Mouse (Mus musculus) stomach, embryonic 16.5 days (tissue): ENCODE measurements around the gene Rhox2e. TPM values are rescaled to one million over a fixed set of nuclear protein-coding genes. Genes with fewer than 3 reads are reported as not detected.
"Not testable (repeated sequence)": the region's sequence is repeated elsewhere in the genome, so short reads cannot be mapped to it uniquely, and the experiment has no call there.

Source experiments
- ATAC-seq: fragments of 200-750 bp; cut with Nextera tagmentation; 2 replicates; pipeline ENCODE4 v1.8.0; 2017; ENCODE audit warnings: moderate number of reproducible peaks, moderate TSS enrichment; ENCODE audit not compliant: insufficient read depth, low FRiP score
- H3K27ac ChIP-seq: fragments of 300-500 bp; sonication (generic); 2 replicates; pipeline ENCODE4 v1.5.1; 2014; ENCODE audit warnings: low read length
- H3K27me3 ChIP-seq: fragments of 300-500 bp; sonication (generic); 2 replicates; pipeline ENCODE4 v1.6.1; 2014; ENCODE audit warnings: low read length, control low read depth, mixed read lengths; ENCODE audit not compliant: control insufficient read depth, insufficient read depth
- H3K36me3 ChIP-seq: fragments of 300-500 bp; sonication (generic); 2 replicates; pipeline ENCODE4 v1.6.1; 2014; ENCODE audit warnings: low read length; ENCODE audit not compliant: control insufficient read depth, insufficient read depth
- H3K4me1 ChIP-seq: fragments of 300-500 bp; sonication (generic); 2 replicates; pipeline ENCODE4 v1.6.1; 2014; ENCODE audit warnings: low read length, control low read depth, mixed read lengths; ENCODE audit not compliant: control insufficient read depth, insufficient read depth
- H3K4me2 ChIP-seq: fragments of 300-500 bp; sonication (generic); 2 replicates; pipeline ENCODE4 v1.6.1; 2014; ENCODE audit warnings: low read depth, low read length, mixed read lengths
- H3K4me3 ChIP-seq: fragments of 300-500 bp; sonication (generic); replicated peaks from 2 replicates; pipeline ENCODE4 v1.5.1; 2014; ENCODE audit warnings: mild to moderate bottlenecking, low read length
- H3K9ac ChIP-seq: fragments of 300-500 bp; sonication (generic); 2 replicates; pipeline ENCODE4 v1.6.1; 2014; ENCODE audit warnings: low read length
- H3K9me3 ChIP-seq: fragments of 300-500 bp; sonication (generic); replicated peaks from 2 replicates; pipeline ENCODE4 v1.6.1; 2016; ENCODE audit warnings: low read length, control low read depth; ENCODE audit not compliant: control insufficient read depth
- WGBS: fragments of 180-500 bp; shearing (Covaris S2); extraction: QIAGEN DNeasy Blood & Tissue Kit; methylation state at CpG from one replicate; pipeline ENCODE4 v1.1.7; 2014; 5-methylcytosine and 5-hydroxymethylcytosine counted together
- polyA plus RNA-seq: library from polyadenylated mRNA; unstranded; fragments of >200 nt; fragmentation: Nextera tagmentation; extraction: Ambion mirVana; gene quantifications from 2 replicates; pipeline ENCODE4 v1.2.1, GENCODE M21; 2015

The Rhox2e gene
- not detected in 2 replicates for polyA plus RNA-seq

GRCm38 (mm10) chrX:37530152-37530551 is at the start of gene Rhox2e:
Gene Rhox2e (plus strand): TSS chrX:37530452.
- H3K4me3 ChIP-seq, H3K27me3 ChIP-seq, H3K27ac ChIP-seq, H3K9ac ChIP-seq, H3K36me3 ChIP-seq, H3K4me1 ChIP-seq, H3K9me3 ChIP-seq, H3K4me2 ChIP-seq, ATAC-seq: not testable (repeated sequence)
- WGBS = 81% methylated on average over 2 of the region's 8 CpGs

GRCm38 (mm10) chrX:37514059-37514458 is 16.2 kb upstream of the Rhox2e start, which contains the start of gene Rhox4d:
Gene Rhox4d (plus strand): TSS chrX:37514359.
- H3K27ac ChIP-seq, H3K9me3 ChIP-seq, H3K4me1 ChIP-seq, H3K4me2 ChIP-seq, H3K9ac ChIP-seq, H3K36me3 ChIP-seq, H3K27me3 ChIP-seq, H3K4me3 ChIP-seq, ATAC-seq: not testable (repeated sequence)
- WGBS = 96% methylated on average over 15 of the region's 18 CpGs

- H3K4me2 ChIP-seq, H3K36me3 ChIP-seq, H3K4me3 ChIP-seq, H3K9ac ChIP-seq, H3K27ac ChIP-seq, ATAC-seq, H3K27me3 ChIP-seq, H3K4me1 ChIP-seq, H3K9me3 ChIP-seq: not testable (repeated sequence)
- no CpG with 5 or more reads among the region's 4 CpGs for WGBS
Measured at GRCm38 (mm10) chrX:37541719-37542118, 11.5 kb downstream of the Rhox2e start, which contains the start of gene Rhox3e. Gene Rhox3e (plus strand): TSS chrX:37542019.

DNA sequence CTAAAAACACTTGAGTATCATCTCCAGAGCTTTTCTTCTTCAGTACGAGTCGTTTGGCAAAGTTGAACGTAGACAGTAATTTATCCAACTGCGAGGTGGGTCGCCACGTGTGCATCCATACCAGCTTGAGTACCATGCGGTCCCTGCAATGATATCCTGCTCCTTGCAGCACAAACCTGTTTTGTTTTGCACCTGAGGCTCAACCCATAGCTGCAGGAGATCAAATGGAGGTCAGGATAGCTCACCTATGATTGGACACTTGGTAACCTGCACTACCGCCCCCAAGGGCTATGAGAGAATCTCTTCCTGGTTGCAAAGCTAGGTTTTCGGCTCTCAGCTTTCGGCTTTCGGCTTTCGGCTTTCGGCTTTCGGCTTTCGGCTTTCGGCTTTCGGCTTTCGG is 26.9 kb downstream of the Rhox2e start, which contains the start of gene Rhox4e:
Rhox4e (plus strand) TSS at position 301 of the 400 bp plus-strand sequence.
- ATAC-seq, H3K9ac ChIP-seq, H3K4me3 ChIP-seq, H3K4me2 ChIP-seq, H3K27me3 ChIP-seq, H3K4me1 ChIP-seq, H3K27ac ChIP-seq, H3K36me3 ChIP-seq, H3K9me3 ChIP-seq: not testable (repeated sequence)
- 92% methylated on average over 10 of the region's 18 CpGs for WGBS

DNA sequence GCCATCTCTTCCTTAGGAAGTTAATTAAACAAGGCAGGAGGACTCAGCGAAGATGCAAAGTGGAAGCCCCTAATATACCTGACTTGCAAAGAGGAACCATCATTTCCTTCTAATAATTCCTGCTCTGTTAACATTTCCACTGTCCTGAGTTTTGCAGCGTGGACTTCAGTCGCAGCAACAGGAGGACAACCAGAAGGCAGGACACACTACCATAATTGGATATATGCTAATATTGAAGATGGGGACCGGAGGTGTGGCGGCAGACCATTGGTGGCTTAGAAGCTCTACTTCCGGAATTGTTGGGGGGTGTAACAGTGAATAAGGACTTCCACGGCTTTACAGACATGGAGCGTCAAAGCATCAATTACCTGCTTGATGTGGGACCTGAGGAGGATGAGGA is 40.9 kb downstream of the Rhox2e start, which contains the start of gene Rhox2f:
Rhox2f (plus strand) TSS at position 301 of the 400 bp plus-strand sequence.
- not testable (repeated sequence) for H3K4me1 ChIP-seq, ATAC-seq, H3K36me3 ChIP-seq, H3K27ac ChIP-seq, H3K9me3 ChIP-seq, H3K4me3 ChIP-seq, H3K27me3 ChIP-seq, H3K4me2 ChIP-seq, H3K9ac ChIP-seq
- WGBS = 90% methylated on average over 5 of the region's 8 CpGs

DNA sequence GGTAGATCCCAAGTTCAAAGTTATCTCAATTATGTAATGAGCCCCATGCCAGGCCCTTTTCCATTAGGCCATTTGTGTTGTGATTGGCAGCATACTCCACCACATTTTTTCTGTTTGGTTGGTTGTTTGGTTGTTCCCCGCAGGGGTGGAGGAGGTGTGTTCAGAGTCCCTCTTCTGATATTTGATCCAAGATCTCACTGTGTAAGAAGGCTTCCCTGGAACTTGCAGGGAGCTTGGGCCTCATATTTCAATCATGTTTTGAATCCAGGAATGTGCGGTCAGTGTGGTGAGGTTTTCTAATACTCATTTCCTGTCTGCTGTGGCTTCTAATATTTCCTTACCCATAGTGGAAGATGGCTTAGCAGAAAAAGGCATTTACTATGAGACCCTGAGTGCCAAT is 42.4 kb downstream of the Rhox2e start:
- H3K9me3 ChIP-seq, ATAC-seq, H3K27ac ChIP-seq, H3K4me3 ChIP-seq, H3K9ac ChIP-seq, H3K4me2 ChIP-seq, H3K27me3 ChIP-seq, H3K36me3 ChIP-seq, H3K4me1 ChIP-seq: not testable (repeated sequence)
- WGBS = 53% methylated on average over 2 of the region's 2 CpGs

DNA sequence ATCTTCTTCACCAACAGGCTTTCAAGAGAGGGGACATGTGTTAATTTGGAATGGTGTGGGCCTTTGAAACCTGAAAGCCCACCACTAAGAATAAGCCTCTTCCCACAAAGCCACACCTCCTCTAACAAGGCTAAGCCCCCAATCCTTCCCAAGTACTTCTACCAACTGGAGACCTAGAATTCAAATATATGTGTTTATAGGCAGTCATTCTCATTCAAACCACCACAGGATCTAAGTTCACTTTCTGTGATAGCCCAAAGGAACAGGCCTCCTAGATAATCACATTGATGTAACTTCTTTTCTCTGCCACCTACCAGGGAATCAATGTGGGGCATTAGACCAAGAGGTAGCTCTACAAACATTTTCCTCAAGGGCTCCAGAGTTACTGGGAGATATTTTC is 50.4 kb downstream of the Rhox2e start, which contains the start of gene Rhox3f:
Rhox3f (plus strand) TSS at position 301 of the 400 bp plus-strand sequence.
- not testable (repeated sequence) for H3K9ac ChIP-seq, H3K27ac ChIP-seq, H3K4me2 ChIP-seq, H3K4me1 ChIP-seq, H3K4me3 ChIP-seq, H3K9me3 ChIP-seq, ATAC-seq, H3K36me3 ChIP-seq, H3K27me3 ChIP-seq

Other genes with a start within 250 kb of the Rhox2e start
- not detected in 2 replicates for gene Rhox3a2, start 150.4 kb upstream of the Rhox2e start, polyA plus RNA-seq
- gene Rhox4a2, start 139.6 kb upstream of the Rhox2e start, polyA plus RNA-seq = not detected in 2 replicates
- not detected in 2 replicates for gene Rhox2b, start 118.4 kb upstream of the Rhox2e start, polyA plus RNA-seq
- not detected in 2 replicates for gene Rhox4b, start 98.0 kb upstream of the Rhox2e start, polyA plus RNA-seq
- not detected in 2 replicates for gene Rhox2c, start 76.8 kb upstream of the Rhox2e start, polyA plus RNA-seq
- not detected in 2 replicates for gene Rhox3c, start 71.9 kb upstream of the Rhox2e start, polyA plus RNA-seq
- not detected in 2 replicates for gene Rhox4c, start 50.1 kb upstream of the Rhox2e start, polyA plus RNA-seq
- gene Rhox2d, start 37.0 kb upstream of the Rhox2e start, polyA plus RNA-seq = not detected in 2 replicates
- not detected in 2 replicates for gene Rhox4d, start 16.1 kb upstream of the Rhox2e start, polyA plus RNA-seq
- gene Rhox3e, start 11.6 kb downstream of the Rhox2e start, polyA plus RNA-seq = not detected in 2 replicates
- gene Rhox4e, start 27.0 kb downstream of the Rhox2e start, polyA plus RNA-seq = not detected in 2 replicates
- not detected in 2 replicates for gene Rhox2f, start 41.0 kb downstream of the Rhox2e start, polyA plus RNA-seq
- not detected in 2 replicates for gene Rhox3f, start 50.5 kb downstream of the Rhox2e start, polyA plus RNA-seq
- gene Rhox4f, start 77.3 kb downstream of the Rhox2e start, polyA plus RNA-seq = not detected in 2 replicates
- gene Rhox3g, start 98.2 kb downstream of the Rhox2e start, polyA plus RNA-seq = not detected in 2 replicates
- gene Rhox2g, start 113.0 kb downstream of the Rhox2e start, polyA plus RNA-seq = not detected in 2 replicates
- gene Rhox4g, start 120.9 kb downstream of the Rhox2e start, polyA plus RNA-seq = not detected in 2 replicates
- not detected in 2 replicates for gene Rhox3h, start 138.3 kb downstream of the Rhox2e start, polyA plus RNA-seq
- not detected in 2 replicates for gene Rhox2h, start 142.8 kb downstream of the Rhox2e start, polyA plus RNA-seq